8 mouse cellular contexts compared by ENCODE assay signal in genomic region chr13:24800674-24801307, GRCm38 (mm10). TPM values are rescaled to one million over a fixed set of nuclear protein-coding genes. Genes with fewer than 3 reads are reported as not detected.
DNase-seq lines count a peak whose midpoint lies in the region; ATAC-seq and TF ChIP-seq lines count a peak whose summit lies in the region.

No protein-coding gene starts in this region.

- peak; percentile 97 for ATAC-seq in forebrain, embryonic 13.5 days
- peak; percentile 97 for ATAC-seq in neural tube, embryonic 15.5 days (ENCODE audit: low FRiP score)

- peaks cover 30% of the 10 kb centered on the region for H3K36me3 ChIP-seq in E14TG2a.4 (ENCODE audit: insufficient read depth, low read length)
- H3K36me3 ChIP-seq in forebrain, embryonic 13.5 days (ENCODE audit: poor library complexity, severe bottlenecking) = peaks cover 6% of the 10 kb centered on the region; the same call in 1 of the 2 replicates
- peaks cover 4% of the 10 kb centered on the region for H3K36me3 ChIP-seq in neural tube, embryonic 15.5 days

- no peak for TF ChIP-seq CTCF in E14TG2a.4 (conservative IDR thresholded peaks at IDR 0.05; ENCODE audit: low read length)

- WGBS in forebrain, embryonic 13.5 days = under 1% methylated on average over 42 of the region's 42 CpGs
- under 1% methylated on average over 42 of the region's 42 CpGs for WGBS in neural tube, embryonic 15.5 days

- peak overlapping the region; percentile 97 for H3K4me3 ChIP-seq in E14TG2a.4 (replicated peaks; ENCODE audit: low read length)
- peak overlapping the region; percentile 76 for H3K4me3 ChIP-seq in forebrain, embryonic 13.5 days
- H3K4me3 ChIP-seq in neural tube, embryonic 15.5 days (replicated peaks) = peak overlapping the region; percentile 96

- peak overlapping the region; percentile 93 for H3K9ac ChIP-seq in forebrain, embryonic 13.5 days
- H3K9ac ChIP-seq in neural tube, embryonic 15.5 days (replicated peaks) = peak overlapping the region; percentile 92

- H3K4me1 ChIP-seq in E14TG2a.4 (replicated peaks; ENCODE audit: low read depth, low read length) = peaks cover 41% of the 10 kb centered on the region
- H3K4me1 ChIP-seq in forebrain, embryonic 13.5 days = peaks cover 33% of the 10 kb centered on the region
- H3K4me1 ChIP-seq in neural tube, embryonic 15.5 days = peaks cover 30% of the 10 kb centered on the region

- H3K27me3 ChIP-seq in E14TG2a.4 (ENCODE audit: insufficient read depth, low read length) = no peaks in the 10 kb centered on the region
- H3K27me3 ChIP-seq in forebrain, embryonic 13.5 days = no peaks in the 10 kb centered on the region
- H3K27me3 ChIP-seq in neural tube, embryonic 15.5 days (replicated peaks) = no peaks in the 10 kb centered on the region

- peak overlapping the region; percentile 83 for H3K4me2 ChIP-seq in forebrain, embryonic 13.5 days
- peak overlapping the region; percentile 86 for H3K4me2 ChIP-seq in neural tube, embryonic 15.5 days

- H3K9me3 ChIP-seq in E14TG2a.4 (ENCODE audit: low read length) = no peaks in the 10 kb centered on the region
- no peaks in the 10 kb centered on the region for H3K9me3 ChIP-seq in forebrain, embryonic 13.5 days (replicated peaks)
- H3K9me3 ChIP-seq in neural tube, embryonic 15.5 days (replicated peaks) = no peaks in the 10 kb centered on the region

- peak; percentile 98 for DNase-seq in c-Kit-positive CD71-positive TER-119-positive erythroid progenitor cells, embryonic 14.5 days (ENCODE audit: low spot score)
- DNase-seq in heart, postnatal 14 days = peak; percentile 95 to 98
- DNase-seq in layer of hippocampus, adult 11-12 months (ENCODE audit: low spot score) = peak; percentile 97
- DNase-seq in lung, adult 18-20 months = peak; percentile 98 to 99
- peak; percentile 97 for DNase-seq in testis, postnatal 14 days (ENCODE audit: low spot score)

- intact Hi-C loops in heart, postnatal 14 days (cut with DNase I) = loop anchor here (2.0 kb wide), 1 partner anchor 30 kb away; the partner anchor contains the start of genes Acot13 and Tdp2

- peak overlapping the region; percentile 99 for H3K27ac ChIP-seq in forebrain, embryonic 13.5 days
- H3K27ac ChIP-seq in neural tube, embryonic 15.5 days (replicated peaks) = peak overlapping the region; percentile 98

RNA-seq across cellular contexts. Expression of gene BC005537, which starts 0.7 kb away (rescaled TPM):
- polyA plus RNA-seq in forebrain, embryonic 13.5 days (2015; fragmentation: Nextera tagmentation; extraction: Ambion mirVana) = 27.8 and 28.4 TPM in 2 replicates
- 100 to 1,000 TPM; 138 to 142 TPM for total RNA-seq in heart, postnatal 14 days (2021)
- 16.0 and 20.0 TPM in 2 replicates for polyA plus RNA-seq in neural tube, embryonic 15.5 days (2015; fragmentation: Nextera tagmentation; extraction: Ambion mirVana)

RNA-seq across cellular contexts. Expression of gene Acot13, which starts 30.5 kb away (rescaled TPM):
- polyA plus RNA-seq in forebrain, embryonic 13.5 days (2015; fragmentation: Nextera tagmentation; extraction: Ambion mirVana) = 63.6 and 66.5 TPM in 2 replicates
- 100 to 1,000 TPM; 322 to 329 TPM for total RNA-seq in heart, postnatal 14 days (2021)
- 56.1 and 63.4 TPM in 2 replicates for polyA plus RNA-seq in neural tube, embryonic 15.5 days (2015; fragmentation: Nextera tagmentation; extraction: Ambion mirVana)

RNA-seq across cellular contexts. Expression of gene Tdp2, which starts 30.7 kb away (rescaled TPM):
- polyA plus RNA-seq in forebrain, embryonic 13.5 days (2015; fragmentation: Nextera tagmentation; extraction: Ambion mirVana) = 58.3 TPM in 2 replicates
- 10 to 100 TPM; 15.2 TPM for total RNA-seq in heart, postnatal 14 days (2021)
- polyA plus RNA-seq in neural tube, embryonic 15.5 days (2015; fragmentation: Nextera tagmentation; extraction: Ambion mirVana) = 30.7 and 35.8 TPM in 2 replicates

RNA-seq across cellular contexts. Expression of gene Gmnn, which starts 39.1 kb away (rescaled TPM):
- 108 and 109 TPM in 2 replicates for polyA plus RNA-seq in forebrain, embryonic 13.5 days (2015; fragmentation: Nextera tagmentation; extraction: Ambion mirVana)
- 10 to 100 TPM; 32.6 to 34.4 TPM for total RNA-seq in heart, postnatal 14 days (2021)
- polyA plus RNA-seq in neural tube, embryonic 15.5 days (2015; fragmentation: Nextera tagmentation; extraction: Ambion mirVana) = 16.5 and 39.5 TPM in 2 replicates

RNA-seq across cellular contexts. Expression of gene D130043K22Rik, which starts 44.1 kb away (rescaled TPM):
- 0.96 and 1.4 TPM in 2 replicates for polyA plus RNA-seq in forebrain, embryonic 13.5 days (2015; fragmentation: Nextera tagmentation; extraction: Ambion mirVana)
- total RNA-seq in heart, postnatal 14 days (2021) = not detected
- 6.4 and 7.7 TPM in 2 replicates for polyA plus RNA-seq in neural tube, embryonic 15.5 days (2015; fragmentation: Nextera tagmentation; extraction: Ambion mirVana)

Comparison
In these comparisons a context has a peak if more than half of its experiments do, and no peak if none do; other contexts are left out.
1. Peak in every context shown above with its lines: DNase-seq, ATAC-seq, H3K4me3 ChIP-seq and H3K27ac ChIP-seq.